14 mouse cellular contexts compared by ENCODE assay signal in the genomic region with DNA sequence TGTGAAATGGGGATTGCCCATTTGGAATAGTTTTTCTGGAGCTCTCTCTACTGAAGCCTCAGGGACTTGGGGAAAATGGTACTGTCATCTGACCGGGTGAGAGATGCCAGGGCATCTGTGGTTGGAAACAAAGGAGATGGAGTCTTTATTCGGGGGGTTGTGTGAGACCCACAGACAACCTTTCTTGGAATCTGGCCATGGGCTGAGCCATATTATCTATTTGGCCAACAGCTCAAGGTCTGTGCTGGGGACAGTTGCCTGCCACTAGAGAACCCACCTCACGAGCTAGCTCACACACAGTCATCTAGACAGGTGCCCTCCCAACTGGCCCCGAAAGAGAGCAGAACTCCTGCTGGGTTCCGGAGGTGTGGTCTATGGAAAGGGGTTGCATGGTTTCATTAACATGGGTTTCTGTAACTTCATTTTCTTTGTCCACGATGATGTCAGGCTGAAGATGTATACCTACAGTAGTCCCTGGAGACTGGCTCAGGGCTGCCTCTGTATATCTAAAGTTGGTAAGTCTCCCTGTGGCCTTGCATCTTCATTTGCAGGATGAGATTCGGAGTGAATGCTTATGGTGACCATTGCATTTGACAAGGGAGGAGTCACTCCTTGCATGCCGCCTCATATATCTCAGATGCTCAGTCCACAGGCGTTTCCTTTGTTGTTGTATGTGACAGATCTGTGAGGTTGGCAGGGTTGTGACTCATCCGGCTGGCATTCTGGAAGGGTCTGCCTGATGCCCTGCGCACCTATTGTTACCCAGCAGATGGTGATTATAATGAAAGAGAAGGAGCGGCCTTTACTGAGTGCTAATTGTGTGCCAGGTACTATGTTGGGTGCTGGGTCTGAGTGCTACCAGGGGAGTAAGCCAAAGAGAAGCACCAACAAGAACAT. TPM values are rescaled to one million over a fixed set of nuclear protein-coding genes. Genes with fewer than 3 reads are reported as not detected.
DNase-seq lines count a peak whose midpoint lies in the region; ATAC-seq and TF ChIP-seq lines count a peak whose summit lies in the region.
"Had no signal": no experiment of that assay in that cellular context is flagged by ENCODE, and none has a peak within 500 bp of the region (broad histone marks: within the 10 kb centered on the region; RNA-seq: fewer than 3 reads in every experiment).

No protein-coding gene starts in this region.

- intact Hi-C loops in heart, adult 2 months (cut with DNase I) = no loop called here

- ATAC-seq in heart, embryonic 13.5 days (ENCODE audit: extremely low read depth, insufficient number of reproducible peaks, low FRiP score, low TSS enrichment) = no peak
- no peak for ATAC-seq in limb, embryonic 14.5 days (ENCODE audit: low FRiP score, low read depth)
- ATAC-seq: forebrain, embryonic 14.5 days; midbrain, embryonic 15.5 days had no signal

- 0 out of 2 replicates have a peak overlapping the region, but pooled peaks have one; percentile 36 for H3K27ac ChIP-seq in heart, embryonic 13.5 days (replicated peaks)
- H3K27ac ChIP-seq in heart, adult 2 months = no peak overlapping the region
- 0 out of 2 replicates have a peak overlapping the region, but pooled peaks have one; percentile 43 for H3K27ac ChIP-seq in limb, embryonic 14.5 days (replicated peaks; ENCODE audit: low read depth, low read length)
- H3K27ac ChIP-seq in limb, embryonic 10.5 days = no peak overlapping the region
- H3K27ac ChIP-seq: kidney, postnatal 0 days; liver, embryonic 15.5 days; midbrain, embryonic 15.5 days had no signal

- H3K36me3 ChIP-seq in heart, embryonic 13.5 days = peaks cover 4% of the 10 kb centered on the region; the same call in 1 of the 2 replicates
- H3K36me3 ChIP-seq in heart, adult 2 months (ENCODE audit: control insufficient read depth, insufficient read depth, low read length) = 0 out of 2 replicates have a peak, but pooled peaks cover 3% of the 10 kb centered on the region
- H3K36me3 ChIP-seq in limb, embryonic 14.5 days (ENCODE audit: control insufficient read depth, insufficient read depth, low read length) = no peaks in the 10 kb centered on the region
- H3K36me3 ChIP-seq in limb, embryonic 10.5 days = peaks cover 4% of the 10 kb centered on the region; the same call in 1 of the 2 replicates
- H3K36me3 ChIP-seq: liver, embryonic 15.5 days; midbrain, embryonic 15.5 days had no signal

- no peak overlapping the region for H3K4me2 ChIP-seq in heart, embryonic 13.5 days
- H3K4me2 ChIP-seq in limb, embryonic 14.5 days (replicated peaks; ENCODE audit: low read depth, low read length, severe bottlenecking) = no peak overlapping the region
- H3K4me2 ChIP-seq: liver, embryonic 15.5 days; midbrain, embryonic 15.5 days had no signal

- no peaks in the 10 kb centered on the region for H3K27me3 ChIP-seq in heart, embryonic 13.5 days (replicated peaks)
- no peaks in the 10 kb centered on the region for H3K27me3 ChIP-seq in heart, adult 2 months (ENCODE audit: control insufficient read depth, insufficient read depth, low read length)
- no peaks in the 10 kb centered on the region; the same call in 1 of the 2 replicates for H3K27me3 ChIP-seq in limb, embryonic 14.5 days (ENCODE audit: control insufficient read depth, insufficient read depth, low read length)
- H3K27me3 ChIP-seq in limb, embryonic 10.5 days (ENCODE audit: low read depth, poor library complexity, severe bottlenecking) = peaks cover 16% of the 10 kb centered on the region; the same call in 1 of the 2 replicates
- H3K27me3 ChIP-seq: liver, embryonic 15.5 days; midbrain, embryonic 15.5 days had no signal

- no peaks in the 10 kb centered on the region for H3K79me2 ChIP-seq in heart, adult 2 months (replicated peaks; ENCODE audit: control insufficient read depth, insufficient read depth, low read length)

- H3K4me3 ChIP-seq in heart, embryonic 13.5 days = no peak overlapping the region
- H3K4me3 ChIP-seq in heart, adult 2 months = no peak overlapping the region
- H3K4me3 ChIP-seq in limb, embryonic 14.5 days (replicated peaks; ENCODE audit: low read length) = no peak overlapping the region
- no peak overlapping the region for H3K4me3 ChIP-seq in limb, embryonic 10.5 days
- H3K4me3 ChIP-seq: liver, embryonic 15.5 days; midbrain, embryonic 15.5 days had no signal

- no peak for DNase-seq in heart, adult 2 months
- DNase-seq in limb, embryonic 14.5 days (ENCODE audit: low spot score) = no peak
- no peak for DNase-seq in limb, embryonic 10.5 days (ENCODE audit: low spot score)
- peak; percentile 13 for DNase-seq in brain, embryonic 14.5 days (ENCODE audit: low read depth)
- peak; percentile 41 to 52 for DNase-seq in cerebellum, postnatal 14 days
- no peak for DNase-seq in adrenal gland, postnatal 4 days (ENCODE audit: low spot score in 2 of 2)
- no peak for DNase-seq in kidney, adult 8-10 months
- DNase-seq: B cell, adult 2 months; right cerebral cortex, postnatal 25 days had no signal

- WGBS in heart, embryonic 13.5 days = 78% methylated on average over 12 of the region's 12 CpGs
- WGBS in heart, adult 2 months = 86% methylated on average over 12 of the region's 12 CpGs
- 91% methylated on average over 12 of the region's 12 CpGs for WGBS in limb, embryonic 14.5 days
- WGBS in limb, embryonic 10.5 days = 92% methylated on average over 12 of the region's 12 CpGs

- TF ChIP-seq EP300 in heart, adult 2 months (IDR thresholded peaks at IDR 0.05; ENCODE audit: insufficient read depth, low read depth, low read length) = no peak

- H3K4me1 ChIP-seq in heart, embryonic 13.5 days = peaks cover 41% of the 10 kb centered on the region
- H3K4me1 ChIP-seq in heart, adult 2 months (ENCODE audit: control insufficient read depth, insufficient read depth, low read length) = peaks cover 9% of the 10 kb centered on the region
- H3K4me1 ChIP-seq in limb, embryonic 14.5 days (ENCODE audit: control insufficient read depth, insufficient read depth, low read length) = peaks cover 29% of the 10 kb centered on the region
- peaks cover 25% of the 10 kb centered on the region for H3K4me1 ChIP-seq in limb, embryonic 10.5 days
- H3K4me1 ChIP-seq: liver, embryonic 15.5 days; midbrain, embryonic 15.5 days had no signal

- no peaks in the 10 kb centered on the region for H3K9me3 ChIP-seq in heart, embryonic 13.5 days
- no peaks in the 10 kb centered on the region for H3K9me3 ChIP-seq in limb, embryonic 14.5 days (ENCODE audit: control insufficient read depth, low read length)
- no peaks in the 10 kb centered on the region for H3K9me3 ChIP-seq in limb, embryonic 10.5 days (replicated peaks)
- H3K9me3 ChIP-seq: liver, embryonic 15.5 days; midbrain, embryonic 15.5 days had no signal

- TF ChIP-seq POLR2A in heart, adult 2 months (IDR thresholded peaks at IDR 0.05; ENCODE audit: insufficient read depth, low read depth, low read length) = no peak
- TF ChIP-seq POLR2A in limb, embryonic 14.5 days (IDR thresholded peaks at IDR 0.05; ENCODE audit: borderline replicate concordance, extremely low read depth, insufficient read depth, insufficient read length) = no peak
- TF ChIP-seq POLR2A in brain, embryonic 14.5 days (IDR thresholded peaks at IDR 0.05; ENCODE audit: borderline replicate concordance, extremely low read depth, insufficient read depth, insufficient read length, poor library complexity, severe bottlenecking) = no peak

- no peak overlapping the region for H3K9ac ChIP-seq in heart, embryonic 13.5 days
- H3K9ac ChIP-seq in heart, adult 2 months (ENCODE audit: low read depth, low read length) = no peak overlapping the region
- H3K9ac ChIP-seq in limb, embryonic 14.5 days (ENCODE audit: low read depth, low read length, severe bottlenecking) = no peak overlapping the region
- H3K9ac ChIP-seq: liver, embryonic 15.5 days; midbrain, embryonic 15.5 days had no signal

- no peak for TF ChIP-seq CTCF in heart, adult 2 months (IDR thresholded peaks at IDR 0.05)
- no peak for TF ChIP-seq CTCF in brain, embryonic 14.5 days (IDR thresholded peaks at IDR 0.05; ENCODE audit: borderline replicate concordance, extremely low read depth, insufficient read depth, insufficient read length)

RNA-seq across cellular contexts. Expression of a gene that starts 32.7 kb away (rescaled TPM):
- polyA plus RNA-seq in heart, embryonic 13.5 days (2015; fragmentation: Nextera tagmentation; extraction: Ambion mirVana) = 10.5 and 10.7 TPM in 2 replicates
- total RNA-seq in heart, adult 2 months (2021) = 1 to 10 TPM; 3.4 to 5.0 TPM
- polyA plus RNA-seq in heart, adult 2 months (2012; rRNA removed) = 2.3 and 2.7 TPM in 2 replicates
- polyA plus RNA-seq in limb, embryonic 14.5 days (2012; rRNA removed) = 8.6 and 8.7 TPM in 2 replicates
- 12.0 and 13.2 TPM in 2 replicates for polyA plus RNA-seq in limb, embryonic 14.5 days (2014; fragmentation: Nextera tagmentation; extraction: Ambion mirVana)
- 10.6 and 14.0 TPM in 2 replicates for polyA plus RNA-seq in limb, embryonic 10.5 days (2016; fragmentation: Nextera tagmentation; extraction: Ambion mirVana)
- polyA plus RNA-seq in brain, embryonic 14.5 days (2012; rRNA removed) = 0.83 and 1.6 TPM in 2 replicates
- 10 to 100 TPM; 12.0 to 13.6 TPM for total RNA-seq in adrenal gland, postnatal 4 days (2021)

Comparison
In these comparisons a context has a peak if more than half of its experiments do, and no peak if none do; other contexts are left out.
1. H3K27ac ChIP-seq: peak in heart, embryonic 13.5 days (single experiment) and limb, embryonic 14.5 days (single experiment); none in heart, adult 2 months (single experiment) and limb, embryonic 10.5 days (single experiment).
2. DNase-seq: peak in brain, embryonic 14.5 days (single experiment) and cerebellum, postnatal 14 days (2 of 2); none in heart, adult 2 months (0 of 2), limb, embryonic 14.5 days (single experiment), limb, embryonic 10.5 days (single experiment), adrenal gland, postnatal 4 days (0 of 2) and kidney, adult 8-10 months (0 of 2).